ENCODE assay signal across 14 mouse cellular contexts in genomic region chr5:116019371-116019770, GRCm38 (mm10). TPM values are rescaled to one million over a fixed set of nuclear protein-coding genes. Genes with fewer than 3 reads are reported as not detected.
DNase-seq lines count a peak whose midpoint lies in the region; ATAC-seq and TF ChIP-seq lines count a peak whose summit lies in the region.
"Had no signal": no experiment of that assay in that cellular context is flagged by ENCODE, and none has a peak within 500 bp of the region (broad histone marks: within the 10 kb centered on the region; RNA-seq: fewer than 3 reads in every experiment).

No protein-coding gene starts in this region.

- H3K4me3 ChIP-seq in heart, embryonic 12.5 days, result 0 out of 2 replicates have a peak overlapping the region, but pooled peaks have one; percentile 6
- H3K4me3 ChIP-seq in liver, embryonic 14.5 days (ENCODE audit: insufficient read depth in 1 of 2, low read depth in 2 of 2, low read length in 2 of 2), result no peak overlapping the region
- H3K4me3 ChIP-seq in midbrain, embryonic 10.5 days, result no peak overlapping the region
- H3K4me3 ChIP-seq: limb, embryonic 15.5 days; midbrain, embryonic 15.5 days had no signal

- H3K9me3 ChIP-seq in heart, embryonic 12.5 days (replicated peaks), result no peaks in the 10 kb centered on the region
- no peaks in the 10 kb centered on the region for H3K9me3 ChIP-seq in liver, embryonic 14.5 days (ENCODE audit: control insufficient read depth, low read length)
- H3K9me3 ChIP-seq in midbrain, embryonic 10.5 days (replicated peaks), result no peaks in the 10 kb centered on the region
- H3K9me3 ChIP-seq: limb, embryonic 15.5 days; midbrain, embryonic 15.5 days had no signal

- H3K4me2 ChIP-seq in heart, embryonic 12.5 days, result peak overlapping the region; percentile 19
- peak overlapping the region; percentile 28 for H3K4me2 ChIP-seq in liver, embryonic 14.5 days (ENCODE audit: low read depth)
- H3K4me2 ChIP-seq: limb, embryonic 15.5 days; midbrain, embryonic 15.5 days had no signal

- peak; percentile 45 for DNase-seq in adrenal gland, adult 2 months
- no peak for DNase-seq in adrenal gland, adult 8-10 months
- DNase-seq in kidney, adult 18-20 months, result peak; percentile 62
- no peak for DNase-seq in liver, embryonic 14.5 days (ENCODE audit: low read depth in 3 of 3, low spot score in 3 of 3)
- no peak for DNase-seq in thymus, postnatal 14 days
- no peak for DNase-seq in frontal cortex, adult 2 months (ENCODE audit: extremely low spot score in 1 of 2, low spot score in 1 of 2)
- no peak for DNase-seq in midbrain, embryonic 10.5 days (ENCODE audit: low spot score)
- DNase-seq: adrenal gland, postnatal 25 days; cerebellum, postnatal 10 days; gastrocnemius, postnatal 36 days; right cerebral cortex, postnatal 4 days had no signal

- TF ChIP-seq EP300 in liver, embryonic 14.5 days (IDR thresholded peaks at IDR 0.05; ENCODE audit: low read depth), result no peak

- ATAC-seq in heart, embryonic 12.5 days (ENCODE audit: insufficient number of reproducible peaks, low FRiP score), result no peak
- ATAC-seq in liver, embryonic 14.5 days (ENCODE audit: insufficient read depth), result no peak
- ATAC-seq: midbrain, embryonic 15.5 days had no signal

- no peaks in the 10 kb centered on the region for H3K27me3 ChIP-seq in heart, embryonic 12.5 days (replicated peaks)
- H3K27me3 ChIP-seq in liver, embryonic 14.5 days (ENCODE audit: control insufficient read depth, insufficient read depth, low read length), result no peaks in the 10 kb centered on the region
- no peaks in the 10 kb centered on the region for H3K27me3 ChIP-seq in midbrain, embryonic 10.5 days (ENCODE audit: low read depth, poor library complexity, severe bottlenecking)
- H3K27me3 ChIP-seq: limb, embryonic 15.5 days; midbrain, embryonic 15.5 days had no signal

- H3K27ac ChIP-seq in heart, embryonic 12.5 days (ENCODE audit: poor library complexity, severe bottlenecking), result peak overlapping the region; percentile 82
- H3K27ac ChIP-seq in liver, embryonic 14.5 days, result peak overlapping the region; percentile 45
- H3K27ac ChIP-seq in midbrain, embryonic 10.5 days (replicated peaks), result no peak overlapping the region
- H3K27ac ChIP-seq: limb, embryonic 15.5 days; midbrain, embryonic 15.5 days had no signal

- no peak overlapping the region for H3K9ac ChIP-seq in heart, embryonic 12.5 days
- H3K9ac ChIP-seq in liver, embryonic 14.5 days (replicated peaks), result peak overlapping the region; percentile 45
- H3K9ac ChIP-seq: limb, embryonic 15.5 days; midbrain, embryonic 15.5 days had no signal

- H3K4me1 ChIP-seq in heart, embryonic 12.5 days (replicated peaks), result peaks cover 47% of the 10 kb centered on the region
- peaks cover 36% of the 10 kb centered on the region in 2 experiments for H3K4me1 ChIP-seq in liver, embryonic 14.5 days (replicated peaks; ENCODE audit: control insufficient read depth in 2 of 2, insufficient read depth in 2 of 2, low read length in 1 of 2)
- H3K4me1 ChIP-seq in midbrain, embryonic 10.5 days, result peaks cover 21% of the 10 kb centered on the region

- H3K36me3 ChIP-seq in heart, embryonic 12.5 days, result peaks cover 70% of the 10 kb centered on the region
- H3K36me3 ChIP-seq in liver, embryonic 14.5 days (replicated peaks; ENCODE audit: control insufficient read depth, insufficient read depth, low read depth), result peaks cover 81% of the 10 kb centered on the region
- peaks cover 85% of the 10 kb centered on the region for H3K36me3 ChIP-seq in midbrain, embryonic 10.5 days

- WGBS in heart, embryonic 12.5 days, result 21% methylated on average over 11 of the region's 11 CpGs
- 69% methylated on average over 11 of the region's 11 CpGs for WGBS in liver, embryonic 14.5 days (ENCODE audit: insufficient replicate concordance)
- 82% methylated on average over 11 of the region's 11 CpGs for WGBS in midbrain, embryonic 10.5 days

- no peak for TF ChIP-seq CTCF in liver, embryonic 14.5 days (IDR thresholded peaks at IDR 0.05; ENCODE audit: low read depth)

RNA-seq across cellular contexts. Expression of gene Prkab1, which starts 4.9 kb away (rescaled TPM):
- 10 to 100 TPM; 60.7 to 90.8 TPM for total RNA-seq in adrenal gland, adult 2 months (2021)
- 118 and 163 TPM in 2 replicates for polyA plus RNA-seq in adrenal gland, adult 2 months (2012; rRNA removed)
- 100 to 1,000 TPM in 1 of 4 experiments, 10 to 100 TPM in 3; 56.6 to 107 (median 62.1) TPM for total RNA-seq in adrenal gland, adult 8-10 months (2022)
- polyA plus RNA-seq in heart, embryonic 12.5 days (2016; fragmentation: Nextera tagmentation; extraction: Ambion mirVana), result 52.2 and 54.9 TPM in 2 replicates
- 69.3 and 72.1 TPM in 2 replicates for polyA plus RNA-seq in liver, embryonic 14.5 days (2012; rRNA removed)
- 67.2 and 76.5 TPM in 2 replicates for polyA plus RNA-seq in liver, embryonic 14.5 days (2014; fragmentation: Nextera tagmentation; extraction: Ambion mirVana)
- polyA plus RNA-seq in frontal cortex, adult 2 months (2012; rRNA removed), result 44.1 and 48.9 TPM in 2 replicates
- 66.7 and 72.6 TPM in 2 replicates for polyA plus RNA-seq in midbrain, embryonic 10.5 days (2016; fragmentation: Nextera tagmentation; extraction: Ambion mirVana)

Comparison
In these comparisons a context has a peak if more than half of its experiments do, and no peak if none do; other contexts are left out.
1. DNase-seq: peak in adrenal gland, adult 2 months (single experiment) and kidney, adult 18-20 months (single experiment); none in adrenal gland, adult 8-10 months (single experiment), liver, embryonic 14.5 days (0 of 3), thymus, postnatal 14 days (single experiment), frontal cortex, adult 2 months (0 of 2) and midbrain, embryonic 10.5 days (single experiment).